Mouse (Mus musculus): Measurements from ENCODE around the gene Cilp. TPM values are rescaled to one million over a fixed set of nuclear protein-coding genes. Genes with fewer than 3 reads are reported as not detected.

The Cilp gene
- polyA plus RNA-seq, 1 experiment = 0.29 TPM

DNA sequence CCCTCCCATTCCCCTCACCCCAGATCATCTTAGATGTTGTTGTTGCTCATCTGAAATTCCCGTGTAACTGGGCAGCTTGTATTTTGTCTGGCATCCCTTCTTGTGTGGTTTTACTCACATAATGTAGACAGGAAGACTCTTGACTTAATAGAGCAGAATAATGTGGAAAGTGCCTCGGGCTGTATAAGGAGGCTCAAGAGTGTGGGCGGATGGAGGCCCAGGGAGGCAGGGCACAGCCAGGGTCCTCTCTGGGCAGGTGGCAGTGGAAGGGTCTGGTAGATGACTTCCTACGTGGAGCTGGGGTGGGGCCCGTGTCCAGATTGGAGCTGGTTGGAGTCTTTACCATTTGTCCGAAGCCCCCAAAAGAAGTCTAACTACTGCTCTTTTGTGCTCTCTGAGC, 41.1 kb upstream of the Cilp start:
- Histone ChIP-seq H3ac (ENCODE audit: control insufficient read depth, insufficient read length) (no peak overlapping the region), H3K79me2 (ENCODE audit: control insufficient read depth, insufficient read depth) (no peaks in the 10 kb centered on the region), H3K27me3 (ENCODE audit: control insufficient read depth, insufficient read depth, insufficient read length) (no peaks in the 10 kb centered on the region), H3K36me3 (ENCODE audit: control insufficient read depth, insufficient read depth) (no peaks in the 10 kb centered on the region), H3K4me2 (ENCODE audit: low read depth) (no peak overlapping the region), H3K4me3 (no peak overlapping the region)
- no peak for TF ChIP-seq TCF3 (IDR thresholded peaks at IDR 0.05; ENCODE audit: insufficient read length, low read depth)
- TF ChIP-seq TCF12 (IDR thresholded peaks at IDR 0.05; ENCODE audit: insufficient read depth, poor library complexity, severe bottlenecking) = no peak
- no peak for TF ChIP-seq USF1 (IDR thresholded peaks at IDR 0.05; ENCODE audit: low read depth)
- no peak for TF ChIP-seq E2F4 (IDR thresholded peaks at IDR 0.05; ENCODE audit: insufficient read depth)
- TF ChIP-seq POLR2A (IDR thresholded peaks at IDR 0.05; ENCODE audit: insufficient read length, low read depth) = no peak

DNA sequence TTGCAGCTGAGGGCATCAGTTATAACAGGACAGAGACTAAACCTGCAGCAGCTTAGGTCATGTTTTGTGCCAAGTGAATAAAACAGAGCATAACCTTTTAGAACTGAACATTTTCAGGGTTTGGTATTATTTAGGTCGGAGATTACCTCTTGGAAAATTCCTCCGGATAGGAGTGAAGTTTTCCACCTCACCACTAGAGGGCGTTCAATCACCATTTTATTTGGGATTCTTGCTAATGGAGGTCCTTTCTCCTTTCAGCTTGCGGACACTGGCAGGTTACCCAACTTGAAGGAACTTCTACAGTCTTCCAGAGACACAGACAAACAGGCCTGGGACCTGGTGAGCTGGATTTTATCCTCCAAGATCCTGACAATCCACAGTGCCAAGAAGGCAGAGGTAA, 39.2 kb upstream of the Cilp start:
- no peaks in the 10 kb centered on the region for H3K36me3 ChIP-seq (ENCODE audit: control insufficient read depth, insufficient read depth)

DNA sequence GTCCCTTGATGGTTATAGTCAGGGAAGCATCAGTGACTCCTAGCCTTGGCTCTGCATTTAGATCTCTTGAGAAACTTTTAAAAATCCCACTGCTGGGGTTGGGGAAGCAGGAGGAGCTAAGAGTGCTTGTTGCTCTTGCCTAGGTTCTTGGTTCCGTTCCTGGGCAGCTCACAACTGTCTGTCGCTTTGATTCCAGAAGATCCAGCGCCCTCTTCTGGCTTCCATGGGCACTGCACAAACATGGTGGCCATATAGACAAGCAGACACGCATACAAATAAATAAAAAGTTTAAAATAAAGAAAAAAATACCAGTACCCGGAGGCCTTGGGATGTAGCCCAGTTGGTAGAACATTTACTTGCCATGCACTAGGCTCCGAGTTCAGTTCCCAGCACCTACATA, 34.7 kb upstream of the Cilp start:
- Histone ChIP-seq H3K4me2 (ENCODE audit: low read depth) (no peak overlapping the region), H3K79me2 (ENCODE audit: control insufficient read depth, insufficient read depth) (no peaks in the 10 kb centered on the region), H3ac (ENCODE audit: control insufficient read depth, insufficient read length) (no peak overlapping the region), H3K36me3 (ENCODE audit: control insufficient read depth, insufficient read depth) (no peaks in the 10 kb centered on the region), H3K27me3 (ENCODE audit: control insufficient read depth, insufficient read depth, insufficient read length) (no peaks in the 10 kb centered on the region), H3K4me3 (no peak overlapping the region)
- TF ChIP-seq USF1 (IDR thresholded peaks at IDR 0.05; ENCODE audit: low read depth) = no peak
- TF ChIP-seq TCF3 (IDR thresholded peaks at IDR 0.05; ENCODE audit: insufficient read length, low read depth) = no peak
- no peak for TF ChIP-seq MYOG (IDR thresholded peaks at IDR 0.05; ENCODE audit: control insufficient read depth in 1 of 3, insufficient read depth in 1 of 3, insufficient read length in 2 of 3, low read depth in 2 of 3)
- TF ChIP-seq SRF (IDR thresholded peaks at IDR 0.05; ENCODE audit: control insufficient read depth, insufficient read length, low read depth) = no peak
- no peak for TF ChIP-seq TCF12 (IDR thresholded peaks at IDR 0.05; ENCODE audit: insufficient read depth, poor library complexity, severe bottlenecking)
- TF ChIP-seq POLR2A (IDR thresholded peaks at IDR 0.05; ENCODE audit: insufficient read length, low read depth) = no peak
- TF ChIP-seq MAX (IDR thresholded peaks at IDR 0.05; ENCODE audit: low read depth) = no peak
- no peak for TF ChIP-seq CEBPB (IDR thresholded peaks at IDR 0.05; ENCODE audit: insufficient read depth, poor library complexity, severe bottlenecking)
- TF ChIP-seq POLR2AphosphoS2 (IDR thresholded peaks at IDR 0.05; ENCODE audit: insufficient read length, low read depth) = no peak
- TF ChIP-seq MYOD1 (IDR thresholded peaks at IDR 0.05; ENCODE audit: control insufficient read depth in 1 of 3, insufficient read length in 2 of 3, low read depth in 2 of 3) = no peak
- no peak for TF ChIP-seq REST (IDR thresholded peaks at IDR 0.05; ENCODE audit: insufficient read depth, insufficient read length)
- no peak for TF ChIP-seq E2F4 (IDR thresholded peaks at IDR 0.05; ENCODE audit: insufficient read depth)

More for the DNA sequence above, 39.2 kb upstream of the Cilp start:
- Histone ChIP-seq H3K4me3 (no peak overlapping the region), H3K27me3 (ENCODE audit: control insufficient read depth, insufficient read depth, insufficient read length) (no peaks in the 10 kb centered on the region), H3ac (ENCODE audit: control insufficient read depth, insufficient read length) (no peak overlapping the region), H3K79me2 (ENCODE audit: control insufficient read depth, insufficient read depth) (no peaks in the 10 kb centered on the region), H3K4me2 (ENCODE audit: low read depth) (no peak overlapping the region)
- TF ChIP-seq MYOD1 (IDR thresholded peaks at IDR 0.05; ENCODE audit: control insufficient read depth in 1 of 3, insufficient read length in 2 of 3, low read depth in 2 of 3) (no peak), POLR2A (IDR thresholded peaks at IDR 0.05; ENCODE audit: insufficient read length, low read depth) (no peak)

DNA sequence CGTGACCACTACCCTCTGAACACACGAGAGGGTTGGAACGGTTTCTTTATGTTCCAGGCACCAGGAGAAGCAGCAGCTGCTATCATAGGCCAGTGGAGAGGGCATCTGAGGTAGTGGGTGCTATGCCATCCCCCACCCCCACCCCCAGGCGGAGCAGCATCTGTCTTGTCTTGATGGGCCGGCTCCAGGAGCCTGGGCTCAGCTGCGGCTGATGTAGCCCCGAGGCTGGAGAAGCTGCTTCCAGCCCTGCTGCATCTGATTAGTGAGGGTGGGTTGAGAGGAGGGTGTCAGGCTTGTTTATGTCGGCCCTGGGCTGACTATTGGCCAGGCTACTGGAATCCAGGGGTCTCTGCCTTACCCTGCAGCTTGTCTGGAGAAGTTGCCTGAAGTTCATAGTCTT, 33.7 kb upstream of the Cilp start:
- H3ac ChIP-seq (ENCODE audit: control insufficient read depth, insufficient read length) = no peak overlapping the region
- no peaks in the 10 kb centered on the region for H3K27me3 ChIP-seq (ENCODE audit: control insufficient read depth, insufficient read depth, insufficient read length)
- H3K4me2 ChIP-seq (ENCODE audit: low read depth) = no peak overlapping the region
- H3K4me3 ChIP-seq = no peak overlapping the region
- TF ChIP-seq SRF (IDR thresholded peaks at IDR 0.05; ENCODE audit: control insufficient read depth, insufficient read length, low read depth) (no peak), POLR2AphosphoS2 (IDR thresholded peaks at IDR 0.05; ENCODE audit: insufficient read length, low read depth) (no peak), MYOG (IDR thresholded peaks at IDR 0.05; ENCODE audit: control insufficient read depth in 1 of 3, insufficient read depth in 1 of 3, insufficient read length in 2 of 3, low read depth in 2 of 3) (no peak), TCF3 (IDR thresholded peaks at IDR 0.05; ENCODE audit: insufficient read length, low read depth) (no peak), CEBPB (IDR thresholded peaks at IDR 0.05; ENCODE audit: insufficient read depth, poor library complexity, severe bottlenecking) (no peak), MAX (IDR thresholded peaks at IDR 0.05; ENCODE audit: low read depth) (no peak), REST (IDR thresholded peaks at IDR 0.05; ENCODE audit: insufficient read depth, insufficient read length) (no peak)
- H3K36me3 ChIP-seq (ENCODE audit: control insufficient read depth, insufficient read depth) = no peaks in the 10 kb centered on the region
- H3K79me2 ChIP-seq (ENCODE audit: control insufficient read depth, insufficient read depth) = no peaks in the 10 kb centered on the region

DNA sequence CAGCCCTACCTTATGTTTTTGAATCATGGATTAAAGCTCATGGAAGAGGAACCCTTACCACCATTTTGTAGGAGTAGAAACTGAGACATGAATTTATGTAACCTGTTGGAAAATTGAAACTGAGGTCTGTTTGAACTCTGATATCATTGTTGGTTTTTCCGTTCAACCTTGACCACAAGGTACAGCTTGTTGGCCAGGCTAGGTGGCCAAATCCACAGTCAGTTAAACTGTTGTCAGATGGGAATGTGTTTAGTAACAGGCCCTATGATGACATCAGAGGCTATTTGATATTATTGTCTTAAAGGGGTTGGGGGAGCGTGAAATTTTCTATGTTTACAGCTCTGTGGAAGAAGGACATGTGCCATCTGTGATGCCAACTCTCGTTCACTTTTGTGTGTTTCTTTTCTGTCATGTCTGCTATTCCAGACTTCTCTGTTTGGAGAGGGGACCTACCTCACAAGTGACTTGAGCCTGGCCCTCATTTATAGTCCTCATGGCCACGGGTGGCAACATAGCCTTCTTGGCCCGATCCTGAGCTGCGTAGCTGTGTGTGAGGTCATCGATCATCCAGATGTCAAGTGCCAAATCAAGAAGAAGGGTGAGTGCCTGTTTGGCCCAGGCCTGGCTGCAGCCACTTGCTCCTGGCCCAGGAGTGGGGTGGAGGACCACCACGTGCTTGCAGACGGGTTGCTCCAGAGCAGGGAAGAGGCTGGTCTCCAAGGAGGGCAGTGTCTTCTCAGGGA, 31.6 kb upstream of the Cilp start:
- Histone ChIP-seq H3ac (ENCODE audit: control insufficient read depth, insufficient read length) (no peak overlapping the region), H3K27me3 (ENCODE audit: control insufficient read depth, insufficient read depth, insufficient read length) (no peaks in the 10 kb centered on the region), H3K4me3 (no peak overlapping the region), H3K36me3 (ENCODE audit: control insufficient read depth, insufficient read depth) (no peaks in the 10 kb centered on the region), H3K4me2 (ENCODE audit: low read depth) (no peak overlapping the region), H3K79me2 (ENCODE audit: control insufficient read depth, insufficient read depth) (no peaks in the 10 kb centered on the region)
- TF ChIP-seq E2F4 (IDR thresholded peaks at IDR 0.05; ENCODE audit: insufficient read depth) (no peak), MAX (IDR thresholded peaks at IDR 0.05; ENCODE audit: low read depth) (no peak), MYOD1 (IDR thresholded peaks at IDR 0.05; ENCODE audit: control insufficient read depth in 1 of 3, insufficient read length in 2 of 3, low read depth in 2 of 3) (no peak), USF1 (IDR thresholded peaks at IDR 0.05; ENCODE audit: low read depth) (no peak), TCF12 (IDR thresholded peaks at IDR 0.05; ENCODE audit: insufficient read depth, poor library complexity, severe bottlenecking) (no peak), POLR2A (IDR thresholded peaks at IDR 0.05; ENCODE audit: insufficient read length, low read depth) (no peak), TCF3 (IDR thresholded peaks at IDR 0.05; ENCODE audit: insufficient read length, low read depth) (no peak)

Data from myocyte (in vitro differentiated cells).